Mouse (Mus musculus): ENCODE measurements around the gene Gabbr2. TPM values are rescaled to one million over a fixed set of nuclear protein-coding genes. Genes with fewer than 3 reads are reported as not detected.
A peak's percentile ranks its signal among the peaks of the same experiment; 100 is the strongest.

Gabbr2 gene
- polyA plus RNA-seq, 1 experiment from 2014 or later, result 13.3 TPM

- no peak overlapping the region for H3K4me3 ChIP-seq (ENCODE audit: low read length)
- H3K27ac ChIP-seq (ENCODE audit: low read depth, low read length), result no peak overlapping the region
- H3K27me3 ChIP-seq (replicated peaks; ENCODE audit: control insufficient read depth, insufficient read depth, low read length), result no peaks in the 10 kb centered on the region
- no peaks in the 10 kb centered on the region for H3K4me1 ChIP-seq (ENCODE audit: control insufficient read depth, insufficient read depth, low read depth, low read length)
- no peaks in the 10 kb centered on the region for H3K9me3 ChIP-seq (ENCODE audit: control insufficient read depth, low read length)
- no peak for ATAC-seq
- no peak overlapping the region for H3K4me2 ChIP-seq (ENCODE audit: low read length)
- no peak overlapping the region for H3K9ac ChIP-seq (ENCODE audit: low read depth, low read length)
- WGBS, result 84% methylated on average over 10 of the region's 10 CpGs
- H3K36me3 ChIP-seq (ENCODE audit: control insufficient read depth, insufficient read depth, low read length), result peaks cover 20% of the 10 kb centered on the region
Measured at GRCm38 (mm10) chr4:47022804-47023603, 31.3 kb upstream of the Gabbr2 start.

GRCm38 (mm10) chr4:47020563-47020962, 28.9 kb upstream of the Gabbr2 start:
- no peak overlapping the region for H3K4me2 ChIP-seq (ENCODE audit: low read length)
- WGBS, result 16% methylated on average over 5 of the region's 5 CpGs
- H3K4me3 ChIP-seq (ENCODE audit: low read length), result no peak overlapping the region
- H3K4me1 ChIP-seq (ENCODE audit: control insufficient read depth, insufficient read depth, low read depth, low read length), result no peaks in the 10 kb centered on the region
- H3K36me3 ChIP-seq (ENCODE audit: control insufficient read depth, insufficient read depth, low read length), result peaks cover 13% of the 10 kb centered on the region
- no peak overlapping the region for H3K9ac ChIP-seq (ENCODE audit: low read depth, low read length)
- no peaks in the 10 kb centered on the region for H3K27me3 ChIP-seq (replicated peaks; ENCODE audit: control insufficient read depth, insufficient read depth, low read length)
- no peak overlapping the region for H3K27ac ChIP-seq (ENCODE audit: low read depth, low read length)
- no peaks in the 10 kb centered on the region for H3K9me3 ChIP-seq (ENCODE audit: control insufficient read depth, low read length)
- ATAC-seq, result no peak

GRCm38 (mm10) chr4:47015156-47015555, 23.5 kb upstream of the Gabbr2 start:
- no peak overlapping the region for H3K4me3 ChIP-seq (ENCODE audit: low read length)
- no peak overlapping the region for H3K27ac ChIP-seq (ENCODE audit: low read depth, low read length)
- ATAC-seq, result no peak
- no peaks in the 10 kb centered on the region for H3K9me3 ChIP-seq (ENCODE audit: control insufficient read depth, low read length)
- H3K4me2 ChIP-seq (ENCODE audit: low read length), result no peak overlapping the region
- 63% methylated on average over 3 of the region's 3 CpGs for WGBS
- peaks cover 11% of the 10 kb centered on the region for H3K36me3 ChIP-seq (ENCODE audit: control insufficient read depth, insufficient read depth, low read length)
- H3K9ac ChIP-seq (ENCODE audit: low read depth, low read length), result no peak overlapping the region
- H3K4me1 ChIP-seq (ENCODE audit: control insufficient read depth, insufficient read depth, low read depth, low read length), result peaks cover 14% of the 10 kb centered on the region
- no peaks in the 10 kb centered on the region for H3K27me3 ChIP-seq (replicated peaks; ENCODE audit: control insufficient read depth, insufficient read depth, low read length)

- Histone ChIP-seq H3K4me3 (ENCODE audit: low read length) (no peak overlapping the region), H3K4me1 (ENCODE audit: control insufficient read depth, insufficient read depth, low read depth, low read length) (peaks cover 14% of the 10 kb centered on the region), H3K27me3 (replicated peaks; ENCODE audit: control insufficient read depth, insufficient read depth, low read length) (no peaks in the 10 kb centered on the region), H3K4me2 (ENCODE audit: low read length) (no peak overlapping the region), H3K27ac (ENCODE audit: low read depth, low read length) (no peak overlapping the region), H3K9me3 (ENCODE audit: control insufficient read depth, low read length) (no peaks in the 10 kb centered on the region), H3K36me3 (ENCODE audit: control insufficient read depth, insufficient read depth, low read length) (peaks cover 7% of the 10 kb centered on the region; the same call in 1 of the 2 replicates), H3K9ac (ENCODE audit: low read depth, low read length) (no peak overlapping the region; the same call in 1 of the 2 replicates)
- peak; percentile 41 for ATAC-seq
- 41% methylated on average over 10 of the region's 10 CpGs for WGBS
Measured at GRCm38 (mm10) chr4:47012476-47012875, 20.8 kb upstream of the Gabbr2 start.

- peak; percentile 63 for ATAC-seq
- Histone ChIP-seq H3K27ac (ENCODE audit: low read depth, low read length) (peak overlapping the region; percentile 40), H3K9me3 (ENCODE audit: control insufficient read depth, low read length) (no peaks in the 10 kb centered on the region), H3K4me2 (ENCODE audit: low read length) (peak overlapping the region; percentile 16; the same call in 1 of the 2 replicates), H3K4me1 (ENCODE audit: control insufficient read depth, insufficient read depth, low read depth, low read length) (peaks cover 14% of the 10 kb centered on the region), H3K36me3 (ENCODE audit: control insufficient read depth, insufficient read depth, low read length) (no peaks in the 10 kb centered on the region), H3K4me3 (ENCODE audit: low read length) (no peak overlapping the region), H3K9ac (ENCODE audit: low read depth, low read length) (no peak overlapping the region), H3K27me3 (replicated peaks; ENCODE audit: control insufficient read depth, insufficient read depth, low read length) (no peaks in the 10 kb centered on the region)
- 48% methylated on average over 12 of the region's 12 CpGs for WGBS
Measured at GRCm38 (mm10) chr4:47010400-47011231, 18.9 kb upstream of the Gabbr2 start.

GRCm38 (mm10) chr4:47000626-47001395, 9.1 kb upstream of the Gabbr2 start:
- H3K4me1 ChIP-seq (ENCODE audit: control insufficient read depth, insufficient read depth, low read depth, low read length), result no peaks in the 10 kb centered on the region
- no peak overlapping the region for H3K4me3 ChIP-seq (ENCODE audit: low read length)
- H3K27me3 ChIP-seq (replicated peaks; ENCODE audit: control insufficient read depth, insufficient read depth, low read length), result no peaks in the 10 kb centered on the region
- no peak overlapping the region for H3K9ac ChIP-seq (ENCODE audit: low read depth, low read length)
- no peak overlapping the region for H3K4me2 ChIP-seq (ENCODE audit: low read length)
- H3K36me3 ChIP-seq (ENCODE audit: control insufficient read depth, insufficient read depth, low read length), result no peaks in the 10 kb centered on the region
- 75% methylated on average over 8 of the region's 8 CpGs for WGBS
- H3K27ac ChIP-seq (ENCODE audit: low read depth, low read length), result no peak overlapping the region
- no peak for ATAC-seq
- no peaks in the 10 kb centered on the region for H3K9me3 ChIP-seq (ENCODE audit: control insufficient read depth, low read length)

GRCm38 (mm10) chr4:46997969-46998368, 6.3 kb upstream of the Gabbr2 start:
- H3K27ac ChIP-seq (ENCODE audit: low read depth, low read length), result no peak overlapping the region
- WGBS, result 84% methylated on average over 2 of the region's 2 CpGs
- ATAC-seq, result no peak
- H3K27me3 ChIP-seq (replicated peaks; ENCODE audit: control insufficient read depth, insufficient read depth, low read length), result no peaks in the 10 kb centered on the region
- no peaks in the 10 kb centered on the region for H3K9me3 ChIP-seq (ENCODE audit: control insufficient read depth, low read length)
- no peak overlapping the region for H3K9ac ChIP-seq (ENCODE audit: low read depth, low read length)
- H3K4me3 ChIP-seq (ENCODE audit: low read length), result no peak overlapping the region
- no peak overlapping the region for H3K4me2 ChIP-seq (ENCODE audit: low read length)
- no peaks in the 10 kb centered on the region for H3K36me3 ChIP-seq (ENCODE audit: control insufficient read depth, insufficient read depth, low read length)
- no peaks in the 10 kb centered on the region for H3K4me1 ChIP-seq (ENCODE audit: control insufficient read depth, insufficient read depth, low read depth, low read length)

GRCm38 (mm10) chr4:46992827-46993473, 1.3 kb upstream of the Gabbr2 start:
- H3K27ac ChIP-seq (ENCODE audit: low read depth, low read length), result no peak overlapping the region
- 8% methylated on average over 8 of the region's 8 CpGs for whole genome bisulfite sequencing
- no peak overlapping the region for H3K4me2 ChIP-seq (ENCODE audit: low read length)
- H3K4me3 ChIP-seq (ENCODE audit: low read length), result no peak overlapping the region
- no peak overlapping the region for H3K9ac ChIP-seq (ENCODE audit: low read depth, low read length)
- H3K36me3 ChIP-seq (ENCODE audit: control insufficient read depth, insufficient read depth, low read length), result no peaks in the 10 kb centered on the region
- H3K27me3 ChIP-seq (replicated peaks; ENCODE audit: control insufficient read depth, insufficient read depth, low read length), result no peaks in the 10 kb centered on the region; the same call in 1 of the 2 replicates
- ATAC-seq, result no peak
- H3K9me3 ChIP-seq (ENCODE audit: control insufficient read depth, low read length), result no peaks in the 10 kb centered on the region
- peaks cover 22% of the 10 kb centered on the region for H3K4me1 ChIP-seq (ENCODE audit: control insufficient read depth, insufficient read depth, low read depth, low read length)
